Mouse (Mus musculus) frontal cortex, postnatal 25 days (tissue): Measurements from ENCODE around the gene A430005L14Rik.

Source experiments
- DNase-seq, 2 experiments: peaks; one replicate each; pipeline ENCODE4 v3.0.0; 2022; ENCODE audit warnings: low spot score in 2 of 2

A430005L14Rik gene

GRCm38 (mm10) chr4:153974431-153975291, 17.6 kb downstream of the A430005L14Rik start, which contains the start of the genes Dffb and Cep104:
Dffb (minus strand) TSS chr4:153975126.
Cep104 (plus strand) TSS chr4:153975194.
- peak; percentile 93 to 95 for DNase-seq

DNA sequence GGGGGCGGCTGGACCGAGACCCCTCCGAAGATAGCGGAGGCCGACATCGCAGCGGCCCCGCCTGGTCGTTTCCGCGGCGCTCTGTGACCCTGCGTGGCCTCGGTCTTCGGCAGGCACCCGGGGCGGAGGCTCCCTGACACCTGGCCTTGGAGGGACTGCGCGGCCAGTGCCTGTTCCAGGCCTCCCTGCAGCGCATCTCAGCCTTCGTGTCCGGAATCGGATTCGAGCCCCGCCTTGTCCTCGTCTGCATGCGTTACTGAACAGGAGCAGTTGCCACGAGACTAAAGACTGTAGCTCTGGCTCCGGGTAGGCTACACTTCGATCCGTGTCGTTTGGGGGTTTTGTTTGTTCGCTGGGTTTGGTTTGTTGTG, 18.2 kb downstream of the A430005L14Rik start:
- DNase-seq: no peak

GRCm38 (mm10) chr4:153975768-153976167, 18.7 kb downstream of the A430005L14Rik start:
- DNase-seq: no peak

GRCm38 (mm10) chr4:153979243-153979642, 22.2 kb downstream of the A430005L14Rik start:
- DNase-seq: no peak

- no peak for DNase-seq
These were observed 23.4 kb downstream of the A430005L14Rik start for GRCm38 (mm10) chr4:153980470-153980869.

- DNase-seq: no peak
These were observed 35.7 kb downstream of the A430005L14Rik start for GRCm38 (mm10) chr4:153992715-153993114.

DNA sequence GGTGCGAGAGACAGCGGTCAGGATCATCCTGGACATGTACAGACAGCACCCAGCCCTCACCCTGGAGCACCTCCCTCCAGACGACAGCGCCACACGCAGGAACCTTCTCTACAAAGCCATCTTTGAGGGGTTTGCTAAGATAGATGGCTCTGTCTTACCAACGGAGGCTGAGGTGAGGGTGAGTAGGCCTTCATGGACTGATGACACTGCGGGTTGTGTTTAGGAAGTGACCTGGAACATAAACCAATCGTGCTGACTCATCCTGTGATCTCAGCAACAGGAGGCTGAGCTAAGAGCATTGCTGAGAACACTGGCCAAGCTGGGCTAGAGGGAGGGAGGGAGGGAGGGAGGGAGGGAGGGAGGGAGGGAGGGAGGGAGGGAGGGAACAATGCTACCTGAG, 36.5 kb downstream of the A430005L14Rik start:
- DNase-seq: no peak

DNA sequence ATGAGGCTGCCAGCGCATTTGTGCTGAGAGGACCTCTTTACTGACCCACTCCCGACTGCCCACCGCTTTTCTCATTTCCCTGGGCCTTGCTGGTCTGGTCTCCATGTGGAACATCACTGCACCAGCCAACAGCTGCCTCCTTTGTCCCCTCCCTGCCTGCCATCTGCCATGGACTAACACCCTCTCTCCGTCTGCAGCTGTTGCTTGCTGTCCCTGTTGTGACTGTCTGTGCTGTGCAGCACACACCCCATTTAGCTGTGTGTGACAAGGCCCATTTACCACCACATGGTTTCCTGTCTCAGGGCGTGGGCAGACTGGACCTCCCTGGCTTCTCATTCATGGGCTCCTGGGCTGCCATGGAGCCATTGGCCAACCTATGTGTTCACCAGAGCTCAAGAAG, 48.5 kb downstream of the A430005L14Rik start:
- DNase-seq: no peak

GRCm38 (mm10) chr4:154006264-154006663, 49.2 kb downstream of the A430005L14Rik start:
- DNase-seq: no peak

DNA sequence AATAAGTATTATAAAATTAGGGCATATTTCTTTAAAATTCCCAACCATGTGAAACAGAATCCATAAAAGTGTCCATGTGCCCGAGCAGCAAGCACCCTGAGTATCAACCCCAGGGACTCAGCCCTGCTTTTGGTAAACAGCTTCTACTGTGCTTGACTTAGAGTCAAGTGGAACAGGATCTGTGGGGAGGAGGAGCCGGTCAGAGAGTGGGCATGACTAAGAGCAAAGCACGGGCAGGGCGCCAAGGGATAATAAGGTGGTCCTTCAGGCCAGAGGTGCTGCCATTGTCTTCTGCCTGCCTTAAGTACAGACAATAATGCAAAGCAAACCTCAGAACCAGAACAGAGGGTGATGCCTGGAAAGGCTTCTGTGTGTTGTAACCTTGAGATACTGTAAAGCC, 50.7 kb downstream of the A430005L14Rik start:
- no peak for DNase-seq

DNA sequence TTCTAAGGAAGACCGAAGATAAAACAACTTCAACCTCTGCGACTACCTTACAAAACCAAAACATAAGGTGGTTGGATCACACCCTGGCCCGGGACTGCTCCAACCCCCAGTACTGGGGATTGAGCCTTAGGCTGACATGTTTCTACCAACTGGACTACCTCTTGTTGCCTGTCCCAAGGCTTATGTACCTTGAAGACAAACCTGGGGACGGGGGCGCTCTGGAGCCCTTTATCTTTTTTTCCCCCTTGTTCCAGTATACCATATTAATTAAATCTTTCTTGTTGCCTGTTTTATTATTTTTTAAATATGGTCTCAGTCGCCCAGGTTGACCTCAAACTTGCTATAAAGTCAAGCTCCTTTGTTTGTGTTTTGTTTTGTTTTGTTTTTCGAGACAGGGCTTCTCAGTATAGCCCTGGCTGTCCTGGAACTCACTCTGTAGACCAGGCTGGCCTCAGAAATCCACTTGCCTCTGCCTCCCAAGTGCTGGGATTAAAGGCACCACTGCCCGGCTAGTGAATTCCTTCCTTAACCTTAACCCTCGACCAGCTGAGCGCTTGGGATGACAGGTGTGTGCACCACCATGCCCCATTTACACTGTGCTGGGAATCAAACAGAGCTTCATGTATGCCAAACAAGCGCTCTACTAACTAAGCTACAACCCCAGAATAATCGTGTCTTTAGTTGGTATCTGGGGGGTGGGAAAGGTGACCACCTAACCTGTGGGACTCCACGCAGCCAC, 54.0 kb downstream of the A430005L14Rik start:
- DNase-seq: no peak
